Mouse (Mus musculus) liver, postnatal 0 days (tissue): ENCODE measurements around the gene Gamt.

Source experiments
- CTCF ChIP-seq: sonication (generic); IDR thresholded peaks from 2 replicates; pipeline ENCODE4 v1.5.1; 2016; ENCODE audit warnings: antibody characterized with exemption, low read depth
- EP300 ChIP-seq: IDR thresholded peaks from 2 replicates; pipeline ENCODE4 v1.6.1; 2016; ENCODE audit warnings: antibody characterized with exemption, low read depth, mild to moderate bottlenecking

DNA sequence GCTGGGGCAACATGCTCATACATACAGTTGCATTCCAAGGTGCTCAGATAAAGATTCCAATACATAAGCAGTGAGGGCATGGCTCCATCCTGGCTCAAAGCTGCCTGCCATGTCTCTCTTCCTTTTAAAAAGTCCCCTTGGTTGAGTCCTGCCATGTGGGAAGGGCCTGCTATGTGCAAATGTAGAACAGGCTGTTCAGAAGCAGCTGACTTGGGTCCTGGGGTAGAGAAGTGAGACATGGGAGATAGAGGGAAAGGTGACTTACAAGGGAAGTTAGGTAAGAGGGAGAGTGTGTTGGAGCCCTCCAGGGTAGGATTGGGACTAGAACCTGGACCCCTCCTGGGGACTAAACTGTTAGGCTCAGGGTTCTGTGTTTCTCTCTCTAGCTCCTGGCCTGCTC lies 8.8 kb downstream of the Gamt start:
- TF ChIP-seq CTCF (no peak), EP300 (no peak)
